Mouse (Mus musculus): ENCODE results near the gene Gm49403.

Gene Gm49403

GRCm38 (mm10) chr19:8844371-8845129 lies 39.2 kb upstream of the Gm49403 start:
- Histone ChIP-seq H3K36me3 (ENCODE audit: insufficient read depth, low read length) (peaks cover 73% of the 10 kb centered on the region), H3K9me3 (ENCODE audit: low read length) (no peaks in the 10 kb centered on the region), H3K27me3 (ENCODE audit: insufficient read depth, low read length) (no peaks in the 10 kb centered on the region), H3K4me3 (replicated peaks; ENCODE audit: low read length) (no peak overlapping the region), H3K4me1 (replicated peaks; ENCODE audit: low read depth, low read length) (peaks cover 52% of the 10 kb centered on the region)
- TF ChIP-seq NANOG (IDR thresholded peaks at IDR 0.05; ENCODE audit: borderline replicate concordance, low read length) (no peak), POU5F1 (IDR thresholded peaks at IDR 0.05; ENCODE audit: borderline replicate concordance, low read length) (no peak), CTCF (conservative IDR thresholded peaks at IDR 0.05; ENCODE audit: low read length) (peak; percentile 93)

DNA sequence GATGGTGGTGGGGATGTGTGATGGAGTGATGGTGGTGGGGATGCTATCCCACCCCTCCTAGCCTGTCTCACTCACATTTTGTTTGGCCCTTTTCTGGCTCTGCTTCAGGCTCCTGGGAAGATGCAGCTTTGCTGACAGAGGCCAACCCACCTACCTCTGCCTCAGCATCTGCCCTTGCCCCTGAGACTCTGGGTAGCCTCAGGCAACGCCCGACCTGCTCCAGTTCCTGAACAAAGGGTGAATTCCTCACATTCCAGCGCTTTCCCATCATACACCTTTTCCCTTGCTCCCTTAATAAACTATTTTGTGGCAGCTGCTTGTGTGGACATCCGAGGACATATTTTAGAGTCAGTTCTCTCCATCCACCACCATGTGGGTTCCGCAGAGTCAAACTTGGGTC lies 35.4 kb upstream of the Gm49403 start:
- Histone ChIP-seq H3K36me3 (ENCODE audit: insufficient read depth, low read length) (peaks cover 51% of the 10 kb centered on the region), H3K4me3 (replicated peaks; ENCODE audit: low read length) (no peak overlapping the region), H3K9me3 (ENCODE audit: low read length) (no peaks in the 10 kb centered on the region), H3K4me1 (replicated peaks; ENCODE audit: low read depth, low read length) (peaks cover 61% of the 10 kb centered on the region), H3K27me3 (ENCODE audit: insufficient read depth, low read length) (no peaks in the 10 kb centered on the region)
- TF ChIP-seq CTCF (conservative IDR thresholded peaks at IDR 0.05; ENCODE audit: low read length) (no peak), NANOG (IDR thresholded peaks at IDR 0.05; ENCODE audit: borderline replicate concordance, low read length) (no peak), POU5F1 (IDR thresholded peaks at IDR 0.05; ENCODE audit: borderline replicate concordance, low read length) (no peak)

DNA sequence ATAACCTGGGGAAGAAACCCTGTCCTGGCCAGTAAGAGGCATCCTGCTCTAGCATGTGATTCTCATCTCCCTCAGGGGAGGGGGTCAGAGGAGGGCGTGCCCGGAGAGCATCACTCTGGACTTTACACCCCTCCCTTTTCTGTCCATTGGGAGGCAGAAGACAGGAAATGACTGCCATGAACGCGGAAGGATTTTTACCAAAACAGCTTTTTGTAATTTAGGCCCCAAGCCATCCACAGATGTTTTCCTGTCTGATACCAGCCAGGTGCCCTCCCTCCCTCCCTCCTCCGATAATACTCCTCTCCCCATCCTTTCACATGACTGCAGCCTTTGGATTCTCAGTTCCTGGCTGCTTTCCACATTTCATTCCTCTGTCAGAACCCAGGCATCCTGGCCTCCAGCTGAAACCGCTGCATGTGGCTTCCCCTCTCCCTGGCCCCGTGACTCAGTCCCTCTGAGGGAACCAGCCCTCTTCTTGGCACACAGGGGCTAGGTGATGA lies 33.3 kb upstream of the Gm49403 start, which contains the start of gene Lrrn4cl:
Gene Lrrn4cl (plus strand): TSS at position 367 of the 500 bp plus-strand sequence.
- no peaks in the 10 kb centered on the region for H3K27me3 ChIP-seq (ENCODE audit: insufficient read depth, low read length)
- TF ChIP-seq CTCF (conservative IDR thresholded peaks at IDR 0.05; ENCODE audit: low read length) (no peak), POU5F1 (IDR thresholded peaks at IDR 0.05; ENCODE audit: borderline replicate concordance, low read length) (no peak), NANOG (IDR thresholded peaks at IDR 0.05; ENCODE audit: borderline replicate concordance, low read length) (no peak)
- peaks cover 33% of the 10 kb centered on the region for H3K36me3 ChIP-seq (ENCODE audit: insufficient read depth, low read length)

GRCm38 (mm10) chr19:8851639-8852038 lies 32.1 kb upstream of the Gm49403 start:
- TF ChIP-seq NANOG (IDR thresholded peaks at IDR 0.05; ENCODE audit: borderline replicate concordance, low read length) (no peak), POU5F1 (IDR thresholded peaks at IDR 0.05; ENCODE audit: borderline replicate concordance, low read length) (no peak), CTCF (conservative IDR thresholded peaks at IDR 0.05; ENCODE audit: low read length) (peak; percentile 10; the same call in 1 of the 2 replicates)

More for the DNA sequence above, 33.3 kb upstream of the Gm49403 start, which contains the start of gene Lrrn4cl:
- no peaks in the 10 kb centered on the region for H3K9me3 ChIP-seq (ENCODE audit: low read length)
- peaks cover 61% of the 10 kb centered on the region for H3K4me1 ChIP-seq (replicated peaks; ENCODE audit: low read depth, low read length)
- H3K4me3 ChIP-seq (replicated peaks; ENCODE audit: low read length): peak within 1 kb of the TSS; percentile 76

GRCm38 (mm10) chr19:8852236-8852928 lies 31.3 kb upstream of the Gm49403 start:
- peaks cover 50% of the 10 kb centered on the region for H3K4me1 ChIP-seq (replicated peaks; ENCODE audit: low read depth, low read length)
- TF ChIP-seq CTCF (conservative IDR thresholded peaks at IDR 0.05; ENCODE audit: low read length): no peak
- TF ChIP-seq NANOG (IDR thresholded peaks at IDR 0.05; ENCODE audit: borderline replicate concordance, low read length): no peak
- TF ChIP-seq POU5F1 (IDR thresholded peaks at IDR 0.05; ENCODE audit: borderline replicate concordance, low read length): no peak
- no peaks in the 10 kb centered on the region for H3K27me3 ChIP-seq (ENCODE audit: insufficient read depth, low read length)
- peaks cover 14% of the 10 kb centered on the region for H3K36me3 ChIP-seq (ENCODE audit: insufficient read depth, low read length)
- H3K9me3 ChIP-seq (ENCODE audit: low read length): no peaks in the 10 kb centered on the region
- peak overlapping the region; percentile 76 for H3K4me3 ChIP-seq (replicated peaks; ENCODE audit: low read length)

More at GRCm38 (mm10) chr19:8851639-8852038, 32.1 kb upstream of the Gm49403 start:
- Histone ChIP-seq H3K36me3 (ENCODE audit: insufficient read depth, low read length) (peaks cover 22% of the 10 kb centered on the region), H3K9me3 (ENCODE audit: low read length) (no peaks in the 10 kb centered on the region), H3K4me3 (replicated peaks; ENCODE audit: low read length) (peak overlapping the region; percentile 76), H3K27me3 (ENCODE audit: insufficient read depth, low read length) (no peaks in the 10 kb centered on the region), H3K4me1 (replicated peaks; ENCODE audit: low read depth, low read length) (peaks cover 58% of the 10 kb centered on the region)

DNA sequence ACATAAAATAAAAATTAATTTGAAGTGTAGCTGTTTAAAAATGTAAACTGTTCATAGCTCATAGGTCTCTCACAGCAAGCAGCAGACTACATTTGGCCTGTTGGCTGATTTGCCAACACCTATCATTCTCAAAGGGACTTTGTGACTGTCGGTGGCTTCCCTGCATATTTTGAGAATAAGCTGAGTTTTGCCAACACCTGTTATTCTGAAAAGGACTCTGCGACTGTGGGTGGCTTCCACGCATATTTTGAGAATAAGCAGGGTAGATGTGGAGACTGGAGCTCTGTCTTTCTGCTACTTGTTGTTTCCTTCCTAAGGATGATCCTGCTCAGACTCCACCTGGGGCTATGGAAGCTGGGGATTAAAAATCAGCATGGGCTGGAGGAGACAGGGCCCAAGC lies 30.6 kb upstream of the Gm49403 start:
- Histone ChIP-seq H3K27me3 (ENCODE audit: insufficient read depth, low read length) (no peaks in the 10 kb centered on the region), H3K9me3 (ENCODE audit: low read length) (no peaks in the 10 kb centered on the region), H3K36me3 (ENCODE audit: insufficient read depth, low read length) (peaks cover 8% of the 10 kb centered on the region), H3K4me1 (replicated peaks; ENCODE audit: low read depth, low read length) (peaks cover 43% of the 10 kb centered on the region), H3K4me3 (replicated peaks; ENCODE audit: low read length) (no peak overlapping the region)
- TF ChIP-seq POU5F1 (IDR thresholded peaks at IDR 0.05; ENCODE audit: borderline replicate concordance, low read length) (no peak), CTCF (conservative IDR thresholded peaks at IDR 0.05; ENCODE audit: low read length) (no peak), NANOG (IDR thresholded peaks at IDR 0.05; ENCODE audit: borderline replicate concordance, low read length) (no peak)

DNA sequence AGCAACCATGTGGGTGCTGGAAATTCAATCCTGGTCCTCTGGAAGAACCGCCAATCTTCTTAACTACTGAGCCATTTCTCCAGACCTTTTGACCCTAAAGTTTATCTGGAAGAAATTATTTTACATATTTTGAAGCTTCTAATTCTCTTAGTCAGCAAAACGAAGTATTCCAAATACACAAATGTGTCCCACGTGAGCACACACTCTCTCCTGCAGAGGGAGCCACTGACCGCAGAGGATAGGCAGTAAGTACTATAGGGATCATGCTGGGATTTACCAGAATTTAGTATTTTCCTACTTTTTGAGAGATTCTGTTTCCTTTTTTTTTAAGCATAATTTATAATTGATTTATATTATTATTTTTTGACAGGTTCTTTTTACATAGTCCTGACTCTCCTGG lies 26.0 kb upstream of the Gm49403 start:
- TF ChIP-seq NANOG (IDR thresholded peaks at IDR 0.05; ENCODE audit: borderline replicate concordance, low read length): no peak
- TF ChIP-seq CTCF (conservative IDR thresholded peaks at IDR 0.05; ENCODE audit: low read length): peak; percentile 79
- no peak for TF ChIP-seq POU5F1 (IDR thresholded peaks at IDR 0.05; ENCODE audit: borderline replicate concordance, low read length)
- Histone ChIP-seq H3K27me3 (ENCODE audit: insufficient read depth, low read length) (no peaks in the 10 kb centered on the region), H3K4me3 (replicated peaks; ENCODE audit: low read length) (no peak overlapping the region), H3K4me1 (replicated peaks; ENCODE audit: low read depth, low read length) (peaks cover 1% of the 10 kb centered on the region), H3K9me3 (ENCODE audit: low read length) (no peaks in the 10 kb centered on the region), H3K36me3 (ENCODE audit: insufficient read depth, low read length) (no peaks in the 10 kb centered on the region)

DNA sequence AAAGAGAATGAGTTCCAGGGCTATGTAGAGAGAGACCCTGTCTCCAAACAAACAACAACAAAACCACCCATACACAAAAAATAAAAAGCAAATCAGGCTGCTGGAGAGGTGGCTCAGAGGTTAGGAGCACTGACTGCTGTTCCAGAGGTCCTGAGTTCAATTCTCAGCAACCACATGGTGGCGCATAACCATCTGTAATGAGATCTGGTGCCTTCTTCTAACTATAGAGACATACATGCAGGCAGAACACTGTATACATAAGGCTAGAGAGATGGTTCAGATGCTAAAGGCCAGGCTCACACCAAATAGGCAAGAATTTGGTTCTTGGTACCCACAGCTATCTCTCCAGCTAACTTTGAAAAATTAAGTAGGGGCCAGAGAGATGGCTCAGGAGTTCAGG lies 24.7 kb upstream of the Gm49403 start:
- Histone ChIP-seq H3K4me1 (replicated peaks; ENCODE audit: low read depth, low read length) (no peaks in the 10 kb centered on the region), H3K4me3 (replicated peaks; ENCODE audit: low read length) (no peak overlapping the region), H3K27me3 (ENCODE audit: insufficient read depth, low read length) (no peaks in the 10 kb centered on the region), H3K36me3 (ENCODE audit: insufficient read depth, low read length) (no peaks in the 10 kb centered on the region), H3K9me3 (ENCODE audit: low read length) (no peaks in the 10 kb centered on the region)
- TF ChIP-seq CTCF (conservative IDR thresholded peaks at IDR 0.05; ENCODE audit: low read length) (peak; percentile 29), NANOG (IDR thresholded peaks at IDR 0.05; ENCODE audit: borderline replicate concordance, low read length) (no peak), POU5F1 (IDR thresholded peaks at IDR 0.05; ENCODE audit: borderline replicate concordance, low read length) (no peak)
